Mouse (Mus musculus): ENCODE results near the gene Lmo2.
A peak's percentile ranks its signal among the peaks of the same experiment; 100 is the strongest.

- TF ChIP-seq CTCF (IDR thresholded peaks at IDR 0.05; ENCODE audit: low read depth): peak; percentile 92
- TF ChIP-seq EP300 (IDR thresholded peaks at IDR 0.05; ENCODE audit: low read depth): no peak
These were observed 24.5 kb downstream of the Lmo2 start for GRCm38 (mm10) chr2:103982250-103982649.

Measured in liver, embryonic 14.5 days (tissue).